7 mouse cellular contexts compared by ENCODE assay signal in the genomic region with DNA sequence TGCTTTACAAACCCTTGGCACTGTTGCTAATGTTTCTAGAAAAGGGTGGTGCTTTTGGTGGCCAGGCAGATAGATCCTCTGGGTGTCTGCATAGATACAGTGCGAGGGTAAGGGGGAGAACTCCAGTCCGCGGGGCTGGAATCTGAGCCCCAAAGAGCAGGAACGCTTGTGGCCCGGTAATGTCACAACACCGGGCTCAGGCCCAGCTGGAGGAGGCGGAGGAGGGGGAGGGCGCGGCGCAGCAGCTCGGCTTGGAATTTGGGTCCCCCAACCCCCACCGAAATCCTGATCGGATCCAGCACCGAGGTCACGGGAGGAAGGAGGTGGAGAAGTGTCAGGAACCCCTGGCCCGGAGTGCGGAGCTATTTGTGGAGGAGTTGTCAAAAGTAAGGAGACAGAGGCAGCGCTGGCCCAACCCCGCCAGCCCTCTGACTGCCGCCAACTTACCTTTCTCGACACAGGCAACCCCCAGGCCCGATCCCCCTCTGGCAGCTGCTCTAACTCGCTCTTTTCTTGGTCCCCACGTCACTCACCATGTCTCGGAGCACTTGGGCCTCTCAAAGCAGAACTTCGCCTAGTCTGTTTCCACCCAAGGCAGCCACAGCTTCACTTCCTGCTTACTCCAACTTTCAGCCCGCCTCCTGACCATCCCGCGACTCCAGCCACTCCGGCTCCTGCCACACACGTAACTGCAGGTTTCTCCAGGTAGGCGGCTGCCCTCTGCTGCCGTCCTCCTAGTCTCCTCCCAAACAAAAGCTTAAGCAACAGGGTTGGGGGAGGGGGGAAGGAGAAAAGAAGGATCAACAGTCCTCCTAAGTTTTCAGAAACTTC. TPM values are rescaled to one million over a fixed set of nuclear protein-coding genes. Genes with fewer than 3 reads are reported as not detected.
DNase-seq lines count a peak whose midpoint lies in the region; ATAC-seq and TF ChIP-seq lines count a peak whose summit lies in the region.

A gene (minus strand): TSS at position 763 of the 831 bp plus-strand sequence.

- peak; percentile 95 for DNase-seq in adrenal gland, adult 2 months
- DNase-seq in embryo, embryonic 11 days = peak; percentile 71
- DNase-seq in midbrain, embryonic 14.5 days = peak; percentile 40
- DNase-seq in spleen, adult 18-20 months = peak; percentile 59 to 68

- H3K36me3 ChIP-seq in intestine, postnatal 0 days (ENCODE audit: control insufficient read depth, insufficient read depth) = peaks cover 26% of the 10 kb centered on the region
- peaks cover 13% of the 10 kb centered on the region for H3K36me3 ChIP-seq in limb, embryonic 12.5 days
- no peaks in the 10 kb centered on the region for H3K36me3 ChIP-seq in midbrain, embryonic 14.5 days (ENCODE audit: control insufficient read depth, insufficient read depth, low read length)

- peak within 1 kb of the TSS; percentile 99 for H3K27ac ChIP-seq in intestine, postnatal 0 days (ENCODE audit: low read depth, low read length)
- peak within 1 kb of the TSS; percentile 94 for H3K27ac ChIP-seq in limb, embryonic 12.5 days
- no peak within 1 kb of the TSS for H3K27ac ChIP-seq in midbrain, embryonic 14.5 days (replicated peaks; ENCODE audit: low read depth, low read length)

- peak; percentile 79 for ATAC-seq in granulocyte monocyte progenitor cell, adult 5-6 weeks (replicated peaks; ENCODE audit: poor library complexity, severe bottlenecking)
- ATAC-seq in intestine, postnatal 0 days = peak; percentile 88
- peak; percentile 67; the same call in 1 of the 2 replicates for ATAC-seq in limb, embryonic 12.5 days (ENCODE audit: insufficient number of reproducible peaks, insufficient read depth, low FRiP score, low TSS enrichment, low read depth)
- no peak for ATAC-seq in midbrain, embryonic 14.5 days (ENCODE audit: low FRiP score, low TSS enrichment)

- H3K9ac ChIP-seq in intestine, postnatal 0 days (ENCODE audit: low read depth, low read length) = peak within 1 kb of the TSS; percentile 91
- H3K9ac ChIP-seq in limb, embryonic 12.5 days (replicated peaks) = peak within 1 kb of the TSS; percentile 72
- peak within 1 kb of the TSS; percentile 34; the same call in 1 of the 2 replicates for H3K9ac ChIP-seq in midbrain, embryonic 14.5 days (replicated peaks; ENCODE audit: low read length)

- no peaks in the 10 kb centered on the region for H3K27me3 ChIP-seq in intestine, postnatal 0 days (replicated peaks; ENCODE audit: control insufficient read depth, insufficient read depth, low read length)
- H3K27me3 ChIP-seq in limb, embryonic 12.5 days = no peaks in the 10 kb centered on the region
- H3K27me3 ChIP-seq in midbrain, embryonic 14.5 days (ENCODE audit: control insufficient read depth, insufficient read depth, low read length) = peaks cover 16% of the 10 kb centered on the region; the same call in 1 of the 2 replicates

- H3K4me3 ChIP-seq in intestine, postnatal 0 days (ENCODE audit: low read depth, low read length) = peak within 1 kb of the TSS; percentile 64
- peak within 1 kb of the TSS; percentile 54 for H3K4me3 ChIP-seq in limb, embryonic 12.5 days (replicated peaks)
- H3K4me3 ChIP-seq in midbrain, embryonic 14.5 days (replicated peaks; ENCODE audit: low read depth, low read length) = peak within 1 kb of the TSS; percentile 25

- H3K4me2 ChIP-seq in intestine, postnatal 0 days (replicated peaks; ENCODE audit: low read depth) = peak within 1 kb of the TSS; percentile 78
- H3K4me2 ChIP-seq in limb, embryonic 12.5 days = peak within 1 kb of the TSS; percentile 67
- peak within 1 kb of the TSS; percentile 52 for H3K4me2 ChIP-seq in midbrain, embryonic 14.5 days (ENCODE audit: low read length)

- 0% methylated on average over 32 of the region's 33 CpGs for WGBS in intestine, postnatal 0 days
- WGBS in limb, embryonic 12.5 days = 2% methylated on average over 33 of the region's 33 CpGs
- 1% methylated on average over 32 of the region's 33 CpGs for WGBS in midbrain, embryonic 14.5 days

- TF ChIP-seq CTCF in intestine, postnatal 0 days (IDR thresholded peaks at IDR 0.05; ENCODE audit: low read depth) = peak; percentile 65

- no peaks in the 10 kb centered on the region for H3K9me3 ChIP-seq in intestine, postnatal 0 days (ENCODE audit: control insufficient read depth)
- H3K9me3 ChIP-seq in limb, embryonic 12.5 days = no peaks in the 10 kb centered on the region
- H3K9me3 ChIP-seq in midbrain, embryonic 14.5 days (ENCODE audit: control insufficient read depth, low read length) = no peaks in the 10 kb centered on the region

- peaks cover 5% of the 10 kb centered on the region; the same call in 1 of the 2 replicates for H3K4me1 ChIP-seq in intestine, postnatal 0 days (replicated peaks; ENCODE audit: control insufficient read depth, insufficient read depth, low read length)
- peaks cover 32% of the 10 kb centered on the region for H3K4me1 ChIP-seq in limb, embryonic 12.5 days (replicated peaks)
- H3K4me1 ChIP-seq in midbrain, embryonic 14.5 days (ENCODE audit: control insufficient read depth, insufficient read depth, low read length) = 0 out of 2 replicates have a peak, but pooled peaks cover 9% of the 10 kb centered on the region

RNA-seq across cellular contexts. Expression of the gene that starts here (rescaled TPM):
- 100 to 1,000 TPM; 130 to 158 TPM for total RNA-seq in adrenal gland, adult 2 months (2021)
- polyA plus RNA-seq in adrenal gland, adult 2 months (2012; rRNA removed) = 71.8 and 106 TPM in 2 replicates
- 239 and 250 TPM in 2 replicates for total RNA-seq in granulocyte monocyte progenitor cell, adult 5-6 weeks (2014; fragmentation: Nextera tagmentation)
- total RNA-seq in granulocyte monocyte progenitor cell, adult 5-6 weeks (2017) = 347 and 437 TPM in 2 replicates
- 450 and 453 TPM in 2 replicates for polyA plus RNA-seq in intestine, postnatal 0 days (2015; fragmentation: Nextera tagmentation; extraction: Ambion mirVana)
- 105 and 106 TPM in 2 replicates for polyA plus RNA-seq in limb, embryonic 12.5 days (2016; fragmentation: Nextera tagmentation; extraction: Ambion mirVana)
- 7.2 and 16.9 TPM in 2 replicates for polyA plus RNA-seq in midbrain, embryonic 14.5 days (2014; fragmentation: Nextera tagmentation; extraction: Ambion mirVana)

Comparison
In these comparisons a context has a peak if more than half of its experiments do, and no peak if none do; other contexts are left out.
1. DNase-seq: peak in every context shown above with its lines; median percentile 95 in adrenal gland, adult 2 months; 71 in embryo, embryonic 11 days; 64 in spleen, adult 18-20 months; 40 in midbrain, embryonic 14.5 days.
2. H3K9ac ChIP-seq: peak in every context shown above with its lines; median percentile 91 in intestine, postnatal 0 days; 72 in limb, embryonic 12.5 days; 34 in midbrain, embryonic 14.5 days.